Mouse (Mus musculus) C2C12 (cell line): ENCODE measurements at regions not wholly inside any gene's neighbourhood (a gene's known extent, or its start where the extent isn't known, plus 50 kb on each side); places are given as distances from the start of the nearest gene placed in this dataset.

Experiments used
- CEBPB ChIP-seq: IDR thresholded peaks from one replicate; pipeline ENCODE4 v1.6.1; 2011; ENCODE audit warnings: low read depth, mild to moderate bottlenecking, control low read depth, moderate library complexity
- CTCF ChIP-seq: IDR thresholded peaks from one replicate; pipeline ENCODE4 v1.5.1; 2011; ENCODE audit not compliant: control insufficient read depth, insufficient read depth, insufficient read length
- FOSL1 ChIP-seq: IDR thresholded peaks from one replicate; pipeline ENCODE4 v1.8.0; 2011; ENCODE audit warnings: mild to moderate bottlenecking, low read length; ENCODE audit not compliant: poor library complexity, insufficient read depth, severe bottlenecking
- MAX ChIP-seq: IDR thresholded peaks from one replicate; pipeline ENCODE4 v1.6.1; 2011; ENCODE audit warnings: mild to moderate bottlenecking, control low read depth
- MYOD1 ChIP-seq: IDR thresholded peaks from one replicate; pipeline ENCODE4 v1.6.1; 2011; ENCODE audit warnings: low read depth; ENCODE audit not compliant: control insufficient read depth, insufficient read length
- MYOG ChIP-seq: IDR thresholded peaks from one replicate; pipeline ENCODE4 v1.6.1; 2011; ENCODE audit not compliant: control insufficient read depth, insufficient read length; ENCODE audit errors: extremely low read depth
- USF1 ChIP-seq: IDR thresholded peaks from one replicate; pipeline ENCODE4 v1.6.1; 2011; ENCODE audit warnings: low read depth, mild to moderate bottlenecking, control low read depth, moderate library complexity

DNA sequence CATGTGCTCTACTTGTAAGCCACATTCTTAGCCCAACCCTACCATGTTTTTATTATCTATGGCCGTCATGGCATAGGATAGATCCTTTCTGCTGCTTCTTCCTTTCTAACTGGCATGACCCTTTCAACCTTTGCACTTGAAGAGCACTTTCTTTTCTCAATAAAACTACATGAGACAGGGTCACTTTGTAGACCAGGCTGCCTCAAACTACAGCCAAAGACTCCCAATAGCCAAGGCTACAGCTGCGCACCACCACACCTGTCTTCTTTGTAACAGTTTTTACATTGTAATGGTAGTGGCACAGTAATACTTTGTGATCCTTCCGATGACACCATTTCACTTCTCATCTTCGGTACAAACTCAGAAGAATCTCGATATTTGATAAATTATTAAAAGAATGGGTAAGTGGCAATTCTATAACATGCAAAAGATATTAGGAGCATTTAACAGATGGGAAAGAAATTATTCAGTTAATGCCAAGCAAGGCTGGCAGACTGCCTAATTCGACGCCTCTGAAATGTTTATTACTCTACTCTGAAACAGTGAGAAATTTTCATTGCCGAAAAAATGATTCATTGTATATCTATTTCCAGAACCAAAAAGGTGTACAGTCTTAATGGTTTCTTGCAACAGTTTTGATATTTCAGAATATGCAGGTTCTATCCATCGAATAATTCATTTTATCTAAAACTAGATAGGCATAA, 89.5 kb downstream of the A730009L09Rik start:
- TF ChIP-seq MAX (no peak), CTCF (no peak), USF1 (no peak), FOSL1 (no peak), CEBPB (no peak), MYOD1 (no peak), MYOG (no peak)
